Mouse (Mus musculus): ENCODE results near the gene Mapk8ip3. TPM values are rescaled to one million over a fixed set of nuclear protein-coding genes. Genes with fewer than 3 reads are reported as not detected.

Gene Mapk8ip3
- polyA plus RNA-seq, 1 experiment from 2014 or later: 4.5 TPM

DNA sequence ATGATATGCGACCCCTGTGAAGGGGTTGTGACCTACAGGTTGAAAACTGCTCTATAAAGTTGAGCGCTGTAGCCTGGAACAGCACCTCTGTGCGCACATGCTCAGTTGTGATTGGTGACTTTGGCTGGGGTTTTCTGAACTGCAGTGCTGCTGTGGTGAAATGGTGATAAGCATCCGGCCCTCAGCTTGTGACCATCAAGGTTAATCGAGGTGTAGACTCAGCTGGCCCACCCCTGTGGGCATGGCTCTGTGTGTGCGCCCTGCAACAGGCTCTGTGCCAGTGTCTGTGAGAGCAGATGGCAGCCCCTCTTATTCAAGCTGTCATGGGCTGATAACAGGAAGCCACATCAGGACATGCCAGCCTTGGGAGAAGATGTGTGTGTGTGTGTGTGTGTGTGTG lies 77.8 kb downstream of the Mapk8ip3 start:
- Histone ChIP-seq H3K4me2 (ENCODE audit: low read depth, low read length) (peak overlapping the region; percentile 48), H3K27ac (ENCODE audit: low read depth) (peak overlapping the region; percentile 88), H3K36me3 (replicated peaks; ENCODE audit: insufficient read depth, low read length) (peaks cover 78% of the 10 kb centered on the region), H3K4me3 (ENCODE audit: low read depth, low read length) (no peak overlapping the region), H3K4me1 (ENCODE audit: insufficient read depth) (peaks cover 29% of the 10 kb centered on the region), H3K9me3 (ENCODE audit: low read length) (no peaks in the 10 kb centered on the region), H3K27me3 (ENCODE audit: insufficient read depth, low read length) (no peaks in the 10 kb centered on the region), H3K9ac (replicated peaks) (no peak overlapping the region)
- WGBS (ENCODE audit: insufficient replicate concordance): 63% methylated on average over 6 of the region's 6 CpGs
- peak; percentile 93 for ATAC-seq
- TF ChIP-seq CTCF (IDR thresholded peaks at IDR 0.05; ENCODE audit: low read depth) (no peak), EP300 (IDR thresholded peaks at IDR 0.05; ENCODE audit: low read depth) (peak; percentile 95)
- DNase-seq: peak; percentile 82

DNA sequence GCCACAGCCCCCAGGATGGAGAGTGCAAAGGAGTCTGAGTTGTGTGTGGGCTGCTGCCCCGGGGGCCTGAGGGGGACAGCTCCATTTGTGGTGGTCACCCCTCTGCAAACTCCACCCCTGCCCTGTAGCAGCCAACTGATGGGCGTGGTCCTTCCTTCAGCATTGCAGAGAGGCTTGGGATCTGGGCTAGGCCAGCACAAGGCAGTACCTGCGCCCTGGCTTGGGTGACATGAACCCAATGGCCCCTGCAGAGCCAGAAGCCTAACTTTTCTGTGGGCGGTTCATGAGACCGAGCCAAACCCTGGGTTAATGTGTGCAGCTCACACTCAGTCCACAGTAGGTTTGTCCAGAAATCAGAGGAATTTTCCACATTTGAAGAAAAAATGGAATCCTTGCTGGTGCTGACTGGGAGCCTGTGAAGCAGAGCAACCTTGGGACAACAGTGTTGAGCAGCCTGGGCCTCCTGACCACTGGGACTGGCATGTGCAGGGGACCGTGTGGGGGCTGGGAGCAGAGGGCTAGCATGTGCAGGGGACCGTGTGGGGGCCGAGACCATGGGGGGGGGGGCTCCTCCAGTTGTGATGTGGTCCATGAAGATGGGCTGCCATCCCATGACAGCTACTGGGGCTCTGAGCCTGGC lies 78.8 kb downstream of the Mapk8ip3 start:
- H3K4me3 ChIP-seq (ENCODE audit: low read depth, low read length): no peak overlapping the region
- no peaks in the 10 kb centered on the region for H3K9me3 ChIP-seq (ENCODE audit: low read length)
- DNase-seq: peak; percentile 48
- H3K36me3 ChIP-seq (replicated peaks; ENCODE audit: insufficient read depth, low read length): peaks cover 78% of the 10 kb centered on the region
- peak overlapping the region; percentile 48 for H3K4me2 ChIP-seq (ENCODE audit: low read depth, low read length)
- no peaks in the 10 kb centered on the region for H3K27me3 ChIP-seq (ENCODE audit: insufficient read depth, low read length)
- TF ChIP-seq CTCF (IDR thresholded peaks at IDR 0.05; ENCODE audit: low read depth): no peak
- no peak for TF ChIP-seq EP300 (IDR thresholded peaks at IDR 0.05; ENCODE audit: low read depth)
- H3K4me1 ChIP-seq (ENCODE audit: insufficient read depth): peaks cover 29% of the 10 kb centered on the region
- no peak for ATAC-seq
- WGBS (ENCODE audit: insufficient replicate concordance): 71% methylated on average over 8 of the region's 8 CpGs
- peak overlapping the region; percentile 88 for H3K27ac ChIP-seq (ENCODE audit: low read depth)
- peak overlapping the region; percentile 21 for H3K9ac ChIP-seq (replicated peaks)

DNA sequence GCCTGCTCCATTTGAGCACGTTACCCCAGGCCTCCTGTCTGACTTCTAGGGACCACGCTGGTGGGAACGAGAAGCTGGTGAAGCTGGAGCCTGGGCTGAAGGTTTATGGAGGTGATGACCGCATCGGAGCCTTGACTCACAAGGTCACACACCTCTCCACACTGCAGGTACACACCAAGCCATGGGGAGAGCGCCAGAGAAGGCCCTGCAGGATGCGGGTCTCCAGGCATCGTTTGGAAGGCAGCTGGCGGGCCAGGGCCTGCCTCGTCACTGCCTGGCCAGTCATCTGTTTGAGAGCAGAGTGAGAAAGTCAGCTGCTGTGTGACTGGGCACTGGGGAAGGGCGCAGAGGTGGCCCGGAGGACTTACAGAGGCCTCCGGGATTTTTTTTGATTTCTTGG lies 80.2 kb downstream of the Mapk8ip3 start:
- Histone ChIP-seq H3K27ac (ENCODE audit: low read depth) (peak overlapping the region; percentile 49; the same call in 1 of the 2 replicates), H3K4me2 (ENCODE audit: low read depth, low read length) (no peak overlapping the region), H3K4me1 (ENCODE audit: insufficient read depth) (peaks cover 32% of the 10 kb centered on the region), H3K9ac (replicated peaks) (no peak overlapping the region), H3K36me3 (replicated peaks; ENCODE audit: insufficient read depth, low read length) (peaks cover 72% of the 10 kb centered on the region), H3K4me3 (ENCODE audit: low read depth, low read length) (no peak overlapping the region), H3K27me3 (ENCODE audit: insufficient read depth, low read length) (no peaks in the 10 kb centered on the region), H3K9me3 (ENCODE audit: low read length) (no peaks in the 10 kb centered on the region)
- DNase-seq: no peak
- TF ChIP-seq EP300 (IDR thresholded peaks at IDR 0.05; ENCODE audit: low read depth): no peak
- no peak for TF ChIP-seq CTCF (IDR thresholded peaks at IDR 0.05; ENCODE audit: low read depth)
- no peak for ATAC-seq
- WGBS (ENCODE audit: insufficient replicate concordance): 88% methylated on average over 13 of the region's 13 CpGs

DNA sequence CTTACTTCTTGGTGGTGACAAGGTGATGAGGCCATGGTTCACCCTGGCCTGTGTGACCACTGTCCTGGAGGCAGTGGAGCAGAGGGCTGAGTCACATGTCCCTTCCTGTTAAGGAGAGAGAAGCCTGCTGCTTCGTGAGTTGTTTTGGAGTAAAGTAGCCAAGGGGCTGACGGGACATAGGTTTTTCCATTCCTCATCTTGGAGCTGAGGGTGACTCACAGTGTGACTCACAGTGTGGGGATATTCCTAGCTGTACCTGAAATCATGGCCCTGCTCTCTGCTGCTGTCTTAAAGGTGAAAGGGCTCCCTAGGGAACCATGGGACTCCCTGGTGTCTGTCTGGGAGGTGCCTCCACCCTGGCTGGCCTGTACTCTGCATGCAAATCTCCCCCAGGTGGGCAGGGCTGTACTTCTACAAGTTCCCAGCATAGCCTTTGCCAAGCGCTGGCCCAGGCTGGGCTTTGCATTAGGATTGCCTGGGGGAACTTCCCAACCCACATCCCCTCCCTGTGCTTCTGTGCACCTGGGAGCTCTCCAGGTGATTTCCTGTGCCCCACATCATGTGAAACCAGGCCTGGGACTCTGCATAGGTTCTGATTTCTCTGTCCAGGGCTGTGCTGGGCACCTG lies 80.8 kb downstream of the Mapk8ip3 start:
- no peak overlapping the region for H3K9ac ChIP-seq (replicated peaks)
- peak overlapping the region; percentile 49 for H3K27ac ChIP-seq (ENCODE audit: low read depth)
- no peak for ATAC-seq
- no peak overlapping the region for H3K4me3 ChIP-seq (ENCODE audit: low read depth, low read length)
- H3K4me1 ChIP-seq (ENCODE audit: insufficient read depth): peaks cover 38% of the 10 kb centered on the region
- no peak overlapping the region for H3K4me2 ChIP-seq (ENCODE audit: low read depth, low read length)
- no peaks in the 10 kb centered on the region for H3K9me3 ChIP-seq (ENCODE audit: low read length)
- DNase-seq: no peak
- no peak for TF ChIP-seq CTCF (IDR thresholded peaks at IDR 0.05; ENCODE audit: low read depth)
- H3K27me3 ChIP-seq (ENCODE audit: insufficient read depth, low read length): no peaks in the 10 kb centered on the region
- H3K36me3 ChIP-seq (replicated peaks; ENCODE audit: insufficient read depth, low read length): peaks cover 66% of the 10 kb centered on the region
- 89% methylated on average over 3 of the region's 3 CpGs for WGBS (ENCODE audit: insufficient replicate concordance)

DNA sequence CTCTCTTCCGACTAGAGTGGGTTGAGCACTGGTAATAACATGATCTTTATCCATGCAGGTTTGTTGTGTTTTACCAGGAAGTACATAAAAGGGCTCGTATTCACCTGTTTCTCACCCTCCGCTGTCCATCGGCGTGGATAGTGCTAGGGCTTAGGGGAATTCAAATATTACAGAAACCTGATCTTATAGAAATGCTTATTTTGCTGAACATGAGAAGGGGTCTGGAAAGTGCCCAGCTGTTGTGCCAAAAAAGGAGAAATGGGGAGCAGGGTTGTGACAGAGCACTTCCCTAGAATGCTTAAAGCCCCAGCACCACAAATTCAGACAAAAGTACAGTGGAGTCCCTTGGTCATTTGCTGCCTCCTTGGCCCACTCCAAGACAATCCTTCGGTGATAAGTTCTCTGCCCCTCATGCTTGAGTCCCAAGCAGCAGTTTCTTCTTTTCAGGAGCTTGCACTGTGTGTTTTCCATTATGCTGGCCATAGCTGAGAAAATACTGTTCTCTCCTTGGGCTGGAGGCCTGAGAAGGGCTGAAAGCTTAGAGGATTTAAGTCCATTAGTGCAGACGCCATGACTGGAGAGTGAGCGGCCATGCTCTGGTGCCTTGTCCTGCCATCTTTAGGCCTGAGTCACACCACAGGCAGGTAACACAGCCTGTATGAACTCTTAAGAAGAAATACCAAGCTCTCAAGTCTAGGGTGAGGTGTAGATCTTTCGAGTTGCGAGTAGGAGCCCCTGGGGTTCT lies 85.2 kb downstream of the Mapk8ip3 start:
- Histone ChIP-seq H3K4me2 (ENCODE audit: low read depth, low read length) (peak overlapping the region; percentile 84), H3K4me1 (ENCODE audit: insufficient read depth) (peaks cover 19% of the 10 kb centered on the region), H3K9me3 (ENCODE audit: low read length) (no peaks in the 10 kb centered on the region), H3K9ac (replicated peaks) (peak overlapping the region; percentile 95), H3K4me3 (ENCODE audit: low read depth, low read length) (peak overlapping the region; percentile 95), H3K27ac (ENCODE audit: low read depth) (peak overlapping the region; percentile 97), H3K36me3 (replicated peaks; ENCODE audit: insufficient read depth, low read length) (peaks cover 36% of the 10 kb centered on the region), H3K27me3 (ENCODE audit: insufficient read depth, low read length) (no peaks in the 10 kb centered on the region)
- DNase-seq: no peak
- TF ChIP-seq EP300 (IDR thresholded peaks at IDR 0.05; ENCODE audit: low read depth): no peak
- no peak for TF ChIP-seq CTCF (IDR thresholded peaks at IDR 0.05; ENCODE audit: low read depth)
- no peak for ATAC-seq
- 74% methylated on average over 10 of the region's 10 CpGs for WGBS (ENCODE audit: insufficient replicate concordance)

DNA sequence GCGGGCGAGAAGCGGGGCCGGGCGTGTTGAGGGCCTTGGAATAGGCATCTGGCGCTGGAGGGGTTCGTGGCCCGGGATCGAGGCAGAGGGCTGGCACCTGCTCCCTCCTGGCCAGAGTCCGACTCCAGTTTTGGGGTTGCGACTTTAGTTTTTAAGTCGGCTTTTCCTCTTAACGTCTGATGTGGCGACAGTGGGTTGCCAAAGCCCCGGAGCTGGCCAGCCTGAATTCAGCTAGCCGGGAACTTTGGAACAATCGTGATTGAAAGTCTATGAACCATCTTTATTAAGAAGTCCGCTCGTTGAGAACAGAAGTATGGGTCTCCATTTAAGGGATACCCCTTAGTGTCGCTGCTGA lies 86.0 kb downstream of the Mapk8ip3 start:
- H3K4me3 ChIP-seq (ENCODE audit: low read depth, low read length): peak overlapping the region; percentile 95
- H3K9ac ChIP-seq (replicated peaks): peak overlapping the region; percentile 95
- WGBS (ENCODE audit: insufficient replicate concordance): under 1% methylated on average over 19 of the region's 20 CpGs
- peaks cover 28% of the 10 kb centered on the region for H3K36me3 ChIP-seq (replicated peaks; ENCODE audit: insufficient read depth, low read length)
- no peaks in the 10 kb centered on the region for H3K27me3 ChIP-seq (ENCODE audit: insufficient read depth, low read length)
- H3K9me3 ChIP-seq (ENCODE audit: low read length): no peaks in the 10 kb centered on the region
- ATAC-seq (no peak), DNase-seq (no peak)
- peak overlapping the region; percentile 84 for H3K4me2 ChIP-seq (ENCODE audit: low read depth, low read length)
- H3K27ac ChIP-seq (ENCODE audit: low read depth): peak overlapping the region; percentile 97
- H3K4me1 ChIP-seq (ENCODE audit: insufficient read depth): peaks cover 22% of the 10 kb centered on the region
- TF ChIP-seq CTCF (IDR thresholded peaks at IDR 0.05; ENCODE audit: low read depth) (no peak), EP300 (IDR thresholded peaks at IDR 0.05; ENCODE audit: low read depth) (no peak)

Data from liver, postnatal 0 days (tissue).